Mouse (Mus musculus) leukemia stem cell, adult 10-12 weeks (primary cell): ENCODE measurements around the gene Fbxl22. TPM values are rescaled to one million over a fixed set of nuclear protein-coding genes. Genes with fewer than 3 reads are reported as not detected.

Source experiments
- polyA plus RNA-seq: library from polyadenylated mRNA; stranded (reverse); fragments of >175 nt; gene quantifications from 2 replicates; pipeline ENCODE4 v1.2.3, GENCODE M21; 2012; ENCODE audit warnings: low replicate concordance

Gene Fbxl22
- polyA plus RNA-seq, result 0.66 and 1.2 TPM in 2 replicates

DNA sequence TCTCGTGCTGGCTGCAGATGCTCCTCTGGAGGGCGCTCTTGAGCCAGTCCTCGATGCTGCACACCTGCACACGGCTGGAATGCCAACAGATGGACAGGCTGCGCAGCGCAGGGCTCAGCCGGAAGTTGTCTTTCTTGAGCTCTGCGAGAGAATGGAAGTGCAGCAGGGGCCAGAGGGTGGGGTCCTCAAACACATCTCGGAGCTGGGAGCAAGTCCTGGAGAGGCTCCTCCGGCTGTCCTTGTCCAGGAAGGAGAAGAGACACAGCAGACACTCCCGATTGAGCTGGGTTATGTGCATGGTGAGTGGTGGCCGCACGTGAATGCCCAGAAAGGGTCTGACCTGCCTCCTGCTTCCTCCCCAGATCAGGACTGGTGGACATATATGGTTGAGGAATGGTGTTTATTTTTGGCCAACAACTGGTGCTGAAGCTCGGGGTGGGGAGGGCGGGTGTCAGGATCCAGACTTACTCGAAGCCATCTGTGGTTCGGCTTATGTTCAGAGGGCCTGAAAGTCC lies at the start of gene Fbxl22:
Gene Fbxl22, minus strand, starts transcription at position 338 of the 515 bp plus-strand sequence.

Other genes with a start within 250 kb of the Fbxl22 start
- gene Herc1, start 164.1 kb downstream of the Fbxl22 start, polyA plus RNA-seq, result 4.1 and 20.8 TPM in 2 replicates
- gene Usp3, start 78.5 kb upstream of the Fbxl22 start, polyA plus RNA-seq, result 16.1 and 22.5 TPM in 2 replicates
- gene Car12, start 199.1 kb upstream of the Fbxl22 start, polyA plus RNA-seq, result 0.06 and 0.14 TPM in 2 replicates